Mouse (Mus musculus) CH12.LX (cell line): Measurements from ENCODE around the gene Srms.

Experiments used
- CTCF ChIP-seq, 2 experiments: IDR thresholded peaks in 1 of 2; conservative IDR thresholded peaks in 1 of 2; 2 replicates each; pipeline ENCODE4 v1.5.1; 2011 to 2012; ENCODE audit warnings: low read depth in 2 of 2, low read length in 2 of 2, improper control_type of control experiment in 1 of 2, inconsistent platforms in 1 of 2, mild to moderate bottlenecking in 1 of 2, moderate library complexity in 1 of 2
- EP300 ChIP-seq: IDR thresholded peaks from 2 replicates; pipeline ENCODE4 v1.6.1; 2011; ENCODE audit warnings: low read length, improper control_type of control experiment
- IRF4 ChIP-seq: IDR thresholded peaks from 2 replicates; pipeline ENCODE4 v1.6.1; 2014; ENCODE audit warnings: low read depth, mild to moderate bottlenecking, inconsistent platforms, low read length, improper control_type of control experiment
- MYC ChIP-seq: IDR thresholded peaks from 2 replicates; pipeline ENCODE4 v1.6.1; 2011; ENCODE audit warnings: low read depth, mild to moderate bottlenecking, improper control_type of control experiment, low read length
- POLR2A ChIP-seq: IDR thresholded peaks from 2 replicates; pipeline ENCODE4 v1.6.1; 2011; ENCODE audit warnings: low read depth, mild to moderate bottlenecking, improper control_type of control experiment, low read length
- TCF12 ChIP-seq: IDR thresholded peaks from 2 replicates; pipeline ENCODE4 v1.6.1; 2014; ENCODE audit warnings: low read depth, mild to moderate bottlenecking, inconsistent platforms, low read length, improper control_type of control experiment

- no peak for TF ChIP-seq IRF4
- TF ChIP-seq TCF12, result no peak
- TF ChIP-seq POLR2A, result no peak
- TF ChIP-seq CTCF (conservative IDR thresholded peaks at IDR 0.05 in 1 of 2, IDR thresholded peaks at IDR 0.05 in 1 of 2; ENCODE audit: low read depth in 2 of 2, low read length in 2 of 2), result no peak
- no peak for TF ChIP-seq MYC
- no peak for TF ChIP-seq EP300
Measured at GRCm38 (mm10) chr2:181233443-181233842, 20.5 kb upstream of the Srms start.
